Mouse (Mus musculus) neural tube, embryonic 15.5 days (tissue): ENCODE results near the gene Zbtb8a. TPM values are rescaled to one million over a fixed set of nuclear protein-coding genes. Genes with fewer than 3 reads are reported as not detected.

Experiments used
- ATAC-seq: fragments of 200-750 bp; cut with Nextera tagmentation; 2 replicates; pipeline ENCODE4 v1.8.0; 2017; ENCODE audit warnings: mild to moderate bottlenecking, moderate TSS enrichment, moderate library complexity; ENCODE audit not compliant: low FRiP score
- H3K27ac ChIP-seq: fragments of 300-500 bp; sonication (generic); replicated peaks from 2 replicates; pipeline ENCODE4 v1.5.1; 2015; ENCODE audit warnings: mild to moderate bottlenecking, inconsistent platforms
- H3K27me3 ChIP-seq: fragments of 300-500 bp; sonication (generic); replicated peaks from 2 replicates; pipeline ENCODE4 v1.6.1; 2015; ENCODE audit warnings: inconsistent platforms
- H3K36me3 ChIP-seq: fragments of 300-500 bp; sonication (generic); 2 replicates; pipeline ENCODE4 v1.6.1; 2015; ENCODE audit warnings: inconsistent platforms
- H3K4me1 ChIP-seq: fragments of 300-500 bp; sonication (generic); 2 replicates; pipeline ENCODE4 v1.6.1; 2015; ENCODE audit warnings: inconsistent platforms
- H3K4me2 ChIP-seq: fragments of 300-500 bp; sonication (generic); 2 replicates; pipeline ENCODE4 v1.6.1; 2015; ENCODE audit warnings: inconsistent platforms, mild to moderate bottlenecking, moderate library complexity
- H3K4me3 ChIP-seq: fragments of 300-500 bp; sonication (generic); replicated peaks from 2 replicates; pipeline ENCODE4 v1.5.1; 2015; ENCODE audit warnings: mild to moderate bottlenecking, inconsistent platforms
- H3K9ac ChIP-seq: fragments of 300-500 bp; sonication (generic); replicated peaks from 2 replicates; pipeline ENCODE4 v1.6.1; 2015; ENCODE audit warnings: mild to moderate bottlenecking, inconsistent platforms
- H3K9me3 ChIP-seq: fragments of 300-500 bp; sonication (generic); replicated peaks from 2 replicates; pipeline ENCODE4 v1.6.1; 2016; ENCODE audit warnings: inconsistent platforms
- WGBS: fragments of 180-500 bp; shearing (Covaris S2); methylation state at CpG from one replicate; pipeline ENCODE4 v1.1.7; 2015; ENCODE audit warnings: mixed read lengths; 5-methylcytosine and 5-hydroxymethylcytosine counted together
- polyA plus RNA-seq: library from polyadenylated mRNA; unstranded; fragments of >200 nt; fragmentation: Nextera tagmentation; extraction: Ambion mirVana; gene quantifications from 2 replicates; pipeline ENCODE4 v1.2.1, GENCODE M21; 2015

Zbtb8a gene
- polyA plus RNA-seq, 1 experiment from 2014 or later, result 20.2 TPM

DNA sequence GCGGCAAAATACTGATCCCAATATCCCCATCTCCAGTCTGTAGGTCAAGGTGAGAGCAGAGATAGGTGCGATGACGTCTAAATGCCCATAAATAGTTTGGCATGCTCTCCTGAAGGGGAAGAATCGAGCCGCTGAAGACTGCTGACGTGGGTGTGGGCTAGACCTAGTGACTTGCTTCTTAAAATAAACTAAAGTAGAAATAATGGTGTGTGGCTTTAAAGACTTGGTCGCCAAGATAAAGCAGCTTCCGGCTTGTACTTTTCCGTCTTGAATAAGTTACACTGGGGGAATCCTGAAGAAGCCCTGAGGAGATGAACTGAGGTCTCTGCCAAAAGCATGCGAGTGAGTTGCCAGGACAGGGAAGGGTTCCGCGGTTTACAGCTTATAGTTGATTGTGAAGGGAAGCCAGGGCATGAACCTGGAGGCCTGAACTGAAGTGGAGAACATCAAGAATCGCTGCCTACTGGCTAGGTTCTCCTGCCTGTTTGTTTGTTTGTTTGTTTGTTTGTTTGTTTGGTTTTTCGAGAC is 12.4 kb upstream of the Zbtb8a start:
- Histone ChIP-seq H3K4me1 (no peaks in the 10 kb centered on the region), H3K4me3 (no peak overlapping the region), H3K9me3 (no peaks in the 10 kb centered on the region), H3K9ac (no peak overlapping the region), H3K27ac (no peak overlapping the region), H3K36me3 (no peaks in the 10 kb centered on the region), H3K4me2 (no peak overlapping the region), H3K27me3 (no peaks in the 10 kb centered on the region)
- ATAC-seq, result no peak
- 89% methylated on average over 14 of the region's 14 CpGs for WGBS

DNA sequence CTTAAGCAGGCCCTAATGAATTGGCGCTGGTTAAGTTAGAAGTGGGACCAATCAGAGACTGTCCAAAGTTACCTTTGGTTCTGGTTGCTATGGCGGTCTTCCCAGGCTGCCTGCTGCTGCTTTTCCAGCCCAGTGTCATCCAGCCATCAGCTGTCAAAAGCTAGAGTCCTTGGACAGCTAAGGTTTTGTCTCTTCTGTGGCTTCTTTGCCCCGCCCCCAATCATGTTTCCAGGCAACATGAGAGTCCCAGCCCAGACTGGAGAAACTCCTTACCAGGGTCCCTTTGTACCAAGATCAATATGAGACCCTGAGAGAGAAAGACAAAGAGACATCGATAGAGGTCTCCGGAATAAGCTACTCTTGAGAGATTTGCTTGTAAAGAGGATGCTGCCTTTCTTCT is 10.5 kb upstream of the Zbtb8a start:
- Histone ChIP-seq H3K9ac (no peak overlapping the region), H3K4me2 (no peak overlapping the region), H3K4me1 (no peaks in the 10 kb centered on the region), H3K36me3 (no peaks in the 10 kb centered on the region), H3K4me3 (no peak overlapping the region), H3K27ac (no peak overlapping the region), H3K27me3 (no peaks in the 10 kb centered on the region), H3K9me3 (no peaks in the 10 kb centered on the region)
- ATAC-seq, result no peak
- 75% methylated on average over 5 of the region's 5 CpGs for WGBS

DNA sequence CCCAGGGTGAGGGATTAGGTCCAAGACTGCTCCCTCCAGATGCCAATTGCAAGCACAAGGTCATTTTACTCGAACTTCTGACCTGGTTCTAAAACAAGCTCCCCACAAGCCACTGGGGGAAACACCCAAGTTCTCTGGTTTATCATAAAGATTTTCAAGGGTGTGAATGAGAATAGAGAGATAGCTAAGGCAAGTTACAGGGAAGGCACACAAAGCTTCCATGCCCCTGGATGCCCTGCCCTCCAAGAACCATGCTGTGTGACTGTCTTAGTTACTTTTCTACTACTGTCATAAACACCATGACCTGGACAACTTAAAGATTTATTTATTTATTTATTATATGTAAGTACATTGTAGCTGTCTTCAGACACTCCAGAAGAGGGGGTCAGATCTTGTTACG is 9.1 kb upstream of the Zbtb8a start:
- Histone ChIP-seq H3K9ac (no peak overlapping the region), H3K4me3 (no peak overlapping the region), H3K4me2 (no peak overlapping the region), H3K9me3 (no peaks in the 10 kb centered on the region), H3K36me3 (no peaks in the 10 kb centered on the region), H3K4me1 (no peaks in the 10 kb centered on the region), H3K27ac (no peak overlapping the region), H3K27me3 (no peaks in the 10 kb centered on the region)
- no peak for ATAC-seq
- WGBS, result 90% methylated on average over 2 of the region's 2 CpGs

DNA sequence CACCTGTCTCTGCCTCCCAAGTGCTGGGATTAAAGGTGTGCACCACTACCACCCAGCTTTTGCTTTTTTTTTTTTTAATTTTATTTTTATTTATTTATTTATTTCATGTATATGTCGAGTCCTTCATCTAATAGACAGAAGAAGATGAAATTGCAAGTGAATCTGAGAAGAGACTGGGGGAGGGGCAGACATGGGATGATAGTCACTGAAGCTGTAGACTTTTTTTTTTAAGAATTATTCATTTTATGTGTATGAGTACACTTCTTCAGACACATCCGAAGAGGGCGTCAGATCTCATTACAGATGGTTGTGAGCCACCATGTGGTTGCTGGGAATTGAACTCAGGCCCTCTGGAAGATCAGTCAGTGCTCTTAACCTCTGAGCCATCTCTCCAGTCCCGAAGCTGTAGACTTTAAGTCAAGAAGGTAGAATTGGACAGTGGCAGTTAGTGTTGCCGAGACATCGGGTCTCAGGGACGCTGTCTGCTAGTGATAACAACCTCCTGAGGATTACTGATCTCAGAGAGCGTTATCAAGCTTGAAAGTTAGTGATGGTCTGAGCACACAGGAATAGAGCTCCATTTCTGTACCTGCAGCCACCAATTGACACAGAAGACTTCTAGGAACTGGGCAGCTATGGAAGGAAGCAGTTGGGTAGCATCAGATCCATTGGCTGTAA is 8.5 kb upstream of the Zbtb8a start:
- H3K36me3 ChIP-seq, result no peaks in the 10 kb centered on the region
- ATAC-seq, result no peak
- H3K27me3 ChIP-seq, result no peaks in the 10 kb centered on the region
- no peak overlapping the region for H3K27ac ChIP-seq
- H3K9me3 ChIP-seq, result no peaks in the 10 kb centered on the region
- H3K9ac ChIP-seq, result no peak overlapping the region
- H3K4me1 ChIP-seq, result no peaks in the 10 kb centered on the region
- no peak overlapping the region for H3K4me3 ChIP-seq
- H3K4me2 ChIP-seq, result no peak overlapping the region
- WGBS, result 95% methylated on average over 8 of the region's 8 CpGs

DNA sequence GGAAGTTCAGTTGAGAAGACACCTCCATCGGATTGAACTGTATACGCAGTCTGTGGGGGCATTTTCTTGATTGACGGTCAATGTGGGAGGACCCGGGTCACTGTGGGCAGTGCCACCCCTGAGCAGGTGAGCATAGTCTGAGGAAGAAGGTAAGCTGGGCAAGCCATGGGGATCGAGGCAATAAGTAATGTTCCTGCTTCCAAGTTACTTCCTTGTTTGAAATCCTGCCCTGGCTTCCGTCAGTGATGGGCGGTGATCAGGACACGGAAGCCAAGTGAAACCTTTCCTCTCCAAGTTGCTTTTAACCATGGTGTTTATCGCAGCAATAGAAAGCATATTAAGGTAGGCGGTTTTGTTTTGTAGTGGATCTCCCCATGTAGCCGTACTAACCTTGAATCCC is 7.8 kb upstream of the Zbtb8a start:
- H3K4me3 ChIP-seq, result no peak overlapping the region
- H3K4me1 ChIP-seq, result no peaks in the 10 kb centered on the region
- no peak overlapping the region for H3K4me2 ChIP-seq
- H3K27ac ChIP-seq, result no peak overlapping the region
- 92% methylated on average over 11 of the region's 11 CpGs for WGBS
- no peaks in the 10 kb centered on the region for H3K27me3 ChIP-seq
- no peak overlapping the region for H3K9ac ChIP-seq
- ATAC-seq, result no peak
- no peaks in the 10 kb centered on the region for H3K36me3 ChIP-seq
- no peaks in the 10 kb centered on the region for H3K9me3 ChIP-seq

DNA sequence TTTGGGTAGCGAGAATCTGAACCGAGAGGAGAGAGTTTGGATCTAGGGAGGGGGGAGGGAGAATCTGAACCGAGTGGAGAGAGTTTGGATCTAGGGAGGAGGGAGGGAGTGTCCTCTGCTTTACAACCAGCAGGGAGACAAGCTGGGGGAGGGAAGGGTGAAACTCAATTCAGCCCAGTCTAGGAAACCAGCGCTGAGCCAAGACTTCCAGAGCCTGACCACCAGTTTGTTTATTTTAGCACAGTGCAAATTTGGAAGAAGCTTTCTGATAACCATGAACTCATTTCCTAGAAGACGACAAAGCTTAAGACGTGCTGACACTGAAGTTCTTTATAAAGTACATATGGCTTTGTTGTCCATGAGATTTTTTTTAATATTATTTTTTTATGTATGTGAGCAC is 6.5 kb upstream of the Zbtb8a start:
- Histone ChIP-seq H3K9ac (no peak overlapping the region), H3K4me3 (no peak overlapping the region), H3K27me3 (peaks cover 4% of the 10 kb centered on the region; the same call in 1 of the 2 replicates), H3K27ac (no peak overlapping the region), H3K4me2 (no peak overlapping the region), H3K36me3 (no peaks in the 10 kb centered on the region), H3K4me1 (no peaks in the 10 kb centered on the region), H3K9me3 (no peaks in the 10 kb centered on the region)
- 42% methylated on average over 6 of the region's 6 CpGs for WGBS
- ATAC-seq, result no peak

DNA sequence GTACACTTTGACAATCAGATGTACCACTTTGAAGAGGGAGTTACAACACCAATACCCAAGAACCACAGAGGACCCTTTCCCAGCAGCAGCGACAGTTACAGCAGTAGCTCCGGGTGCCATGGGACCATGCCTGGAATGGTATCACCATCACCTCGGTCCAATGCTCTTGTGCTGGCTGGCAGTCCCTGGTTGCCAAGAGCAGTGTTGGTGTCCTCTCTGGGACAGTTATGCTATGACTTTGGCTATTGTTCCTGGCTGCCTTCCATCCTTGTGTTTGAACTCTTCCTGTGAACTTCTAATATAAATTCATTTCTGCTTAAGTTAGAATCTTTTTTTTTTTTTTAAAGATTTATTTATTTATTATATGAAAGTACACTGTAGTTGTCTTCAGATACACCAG is 5.7 kb upstream of the Zbtb8a start:
- Histone ChIP-seq H3K36me3 (no peaks in the 10 kb centered on the region), H3K4me2 (no peak overlapping the region), H3K27me3 (peaks cover 4% of the 10 kb centered on the region; the same call in 1 of the 2 replicates), H3K27ac (no peak overlapping the region), H3K9ac (no peak overlapping the region), H3K4me1 (no peaks in the 10 kb centered on the region), H3K9me3 (no peaks in the 10 kb centered on the region), H3K4me3 (no peak overlapping the region)
- ATAC-seq, result no peak
- WGBS, result 92% methylated on average over 3 of the region's 3 CpGs

DNA sequence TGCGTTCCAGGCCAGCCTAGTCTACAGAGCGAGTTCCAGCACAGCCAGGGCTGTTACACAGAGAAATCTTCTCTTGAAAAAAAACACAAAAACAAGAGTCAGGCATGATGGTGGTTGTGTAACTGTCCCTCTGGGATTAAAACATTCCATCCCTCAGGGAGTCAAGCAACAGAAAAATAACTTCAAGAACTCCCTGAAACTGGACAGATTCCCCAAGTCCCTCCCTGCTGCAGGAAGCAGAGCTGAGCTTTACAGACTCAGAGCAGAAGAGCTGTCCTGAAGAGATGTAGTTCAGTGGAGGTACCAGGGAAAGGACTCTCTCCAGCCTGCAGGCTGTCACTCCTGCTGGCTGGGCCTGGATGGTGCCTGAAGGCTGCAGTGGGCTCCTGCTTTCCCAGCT is 4.6 kb upstream of the Zbtb8a start:
- peaks cover 5% of the 10 kb centered on the region; the same call in 1 of the 2 replicates for H3K4me1 ChIP-seq
- H3K27me3 ChIP-seq, result peaks cover 4% of the 10 kb centered on the region; the same call in 1 of the 2 replicates
- no peak overlapping the region for H3K9ac ChIP-seq
- H3K27ac ChIP-seq, result no peak overlapping the region
- no peaks in the 10 kb centered on the region for H3K36me3 ChIP-seq
- H3K9me3 ChIP-seq, result no peaks in the 10 kb centered on the region
- H3K4me3 ChIP-seq, result no peak overlapping the region
- no peak overlapping the region for H3K4me2 ChIP-seq
- ATAC-seq, result no peak
- 94% methylated on average over 2 of the region's 2 CpGs for WGBS

DNA sequence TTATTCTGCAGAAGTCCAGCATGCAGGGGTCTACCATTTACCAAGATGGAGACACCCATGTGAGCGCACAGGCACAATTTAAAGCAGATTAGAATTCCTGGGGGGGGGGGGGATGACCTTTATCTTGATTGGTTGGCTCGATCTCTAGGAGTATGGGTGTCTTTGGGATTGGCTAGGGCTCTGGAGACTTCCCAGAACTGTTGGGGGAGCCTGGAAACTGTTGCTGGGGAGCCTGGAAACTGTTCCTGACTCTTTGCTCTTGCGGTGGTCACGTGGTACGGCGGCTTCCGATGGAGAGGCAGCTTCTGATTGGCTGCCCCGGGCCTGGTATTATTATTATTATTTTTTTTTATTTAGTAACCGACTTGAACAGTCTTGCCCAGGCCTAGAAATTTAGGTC is 4.1 kb upstream of the Zbtb8a start:
- H3K4me1 ChIP-seq, result peaks cover 5% of the 10 kb centered on the region; the same call in 1 of the 2 replicates
- peaks cover 4% of the 10 kb centered on the region; the same call in 1 of the 2 replicates for H3K27me3 ChIP-seq
- H3K4me3 ChIP-seq, result no peak overlapping the region
- no peak overlapping the region for H3K27ac ChIP-seq
- H3K36me3 ChIP-seq, result no peaks in the 10 kb centered on the region
- WGBS, result 95% methylated on average over 9 of the region's 9 CpGs
- ATAC-seq, result no peak
- no peak overlapping the region for H3K9ac ChIP-seq
- H3K9me3 ChIP-seq, result no peaks in the 10 kb centered on the region
- no peak overlapping the region for H3K4me2 ChIP-seq

DNA sequence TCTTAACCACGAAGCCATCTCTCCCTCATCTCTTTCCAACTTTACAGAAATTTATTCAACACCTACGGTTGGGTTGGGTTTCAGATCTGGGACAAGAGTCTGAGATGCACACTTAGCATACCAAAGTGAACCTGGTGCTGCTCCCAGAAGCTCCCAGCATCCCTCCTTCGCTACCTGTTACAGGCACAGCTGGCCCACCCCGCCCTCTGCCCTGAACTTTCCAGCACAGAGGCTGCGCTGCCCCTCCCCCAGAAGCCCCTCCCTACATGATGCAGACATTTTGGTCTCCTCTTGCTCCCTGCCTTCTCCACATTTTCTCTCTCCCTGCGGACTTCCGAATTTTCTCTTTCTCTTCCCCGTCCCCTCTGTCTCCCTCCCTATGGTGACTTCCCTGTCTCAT is 3.2 kb upstream of the Zbtb8a start:
- H3K4me3 ChIP-seq, result no peak overlapping the region
- no peaks in the 10 kb centered on the region for H3K36me3 ChIP-seq
- H3K9ac ChIP-seq, result no peak overlapping the region
- H3K9me3 ChIP-seq, result no peaks in the 10 kb centered on the region
- H3K27ac ChIP-seq, result no peak overlapping the region
- peaks cover 4% of the 10 kb centered on the region; the same call in 1 of the 2 replicates for H3K27me3 ChIP-seq
- H3K4me2 ChIP-seq, result no peak overlapping the region
- ATAC-seq, result no peak
- 84% methylated on average over 8 of the region's 8 CpGs for WGBS
- H3K4me1 ChIP-seq, result peaks cover 12% of the 10 kb centered on the region

DNA sequence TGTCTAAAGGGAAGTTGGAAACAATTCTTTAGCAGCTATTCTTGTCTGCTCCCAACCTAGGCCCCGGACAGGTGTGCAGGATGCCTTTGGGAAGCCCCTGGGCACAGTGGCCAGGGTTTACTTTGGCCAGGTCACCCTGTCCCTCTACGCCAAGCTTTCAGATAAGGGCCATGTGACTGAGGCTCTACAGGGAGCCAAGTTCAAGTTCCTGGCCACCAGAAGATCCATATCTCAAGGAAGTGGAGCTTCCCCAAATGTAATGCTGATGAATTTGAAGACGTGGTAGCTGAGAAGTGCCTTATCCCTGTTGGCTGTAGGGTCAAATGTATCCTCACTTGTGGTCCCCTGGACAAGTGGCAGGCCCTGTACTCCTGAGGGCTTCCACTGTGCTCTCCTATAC is 1.9 kb upstream of the Zbtb8a start:
- peaks cover 4% of the 10 kb centered on the region; the same call in 1 of the 2 replicates for H3K27me3 ChIP-seq
- 85% methylated on average over 3 of the region's 3 CpGs for WGBS
- H3K9me3 ChIP-seq, result no peaks in the 10 kb centered on the region
- no peak for ATAC-seq
- H3K4me2 ChIP-seq, result no peak overlapping the region
- no peak overlapping the region for H3K9ac ChIP-seq
- H3K36me3 ChIP-seq, result no peaks in the 10 kb centered on the region
- H3K4me1 ChIP-seq, result peaks cover 20% of the 10 kb centered on the region
- H3K4me3 ChIP-seq, result no peak overlapping the region
- no peak overlapping the region for H3K27ac ChIP-seq

DNA sequence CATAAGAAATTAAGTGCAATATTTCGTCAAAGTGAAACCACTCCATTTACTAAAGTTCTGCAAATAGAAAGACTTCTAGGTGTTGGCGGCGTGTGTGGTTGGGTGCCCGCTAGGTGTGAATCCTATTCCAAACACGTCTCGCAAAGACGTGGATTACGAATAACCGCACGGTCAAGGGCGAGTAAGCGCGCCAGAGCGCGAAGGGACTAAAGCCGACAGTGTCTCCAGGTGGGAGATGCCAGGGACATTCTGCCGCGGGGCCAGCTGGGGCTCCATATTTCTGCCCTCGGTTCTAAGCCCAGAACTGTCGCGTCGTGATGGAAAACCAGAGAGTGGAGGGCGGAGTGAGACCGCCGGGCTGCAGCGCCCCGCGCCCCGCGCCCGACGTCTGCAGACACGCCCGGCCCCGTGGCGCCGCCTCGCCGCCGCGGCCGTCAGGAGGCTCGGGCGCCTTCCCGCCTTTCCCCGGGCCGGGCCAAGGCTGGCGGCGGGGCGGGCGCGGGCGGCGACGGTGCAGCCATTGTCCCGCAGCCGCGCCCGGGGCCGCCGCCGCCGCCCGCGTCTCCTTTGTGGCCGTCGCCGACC is 863 bp downstream of the Zbtb8a start:
- Histone ChIP-seq H3K9me3 (no peaks in the 10 kb centered on the region), H3K27me3 (peaks cover 4% of the 10 kb centered on the region; the same call in 1 of the 2 replicates), H3K9ac (peak overlapping the region; percentile 77), H3K4me1 (peaks cover 28% of the 10 kb centered on the region), H3K4me2 (peak overlapping the region; percentile 73), H3K27ac (peak overlapping the region; percentile 84), H3K36me3 (no peaks in the 10 kb centered on the region), H3K4me3 (peak overlapping the region; percentile 78)
- WGBS, result under 1% methylated on average over 52 of the region's 68 CpGs
- ATAC-seq, result peak; percentile 72
